Mouse (Mus musculus) heart, postnatal 14 days (tissue): ENCODE measurements around the gene 9130230L23Rik. TPM values are rescaled to one million over a fixed set of nuclear protein-coding genes. Genes with fewer than 3 reads are reported as not detected.

Experiments used
- DNase-seq, 2 experiments: peaks; one replicate each; pipeline ENCODE4 v3.0.0; 2021 to 2022
- intact Hi-C: fragments of 180-260 bp; cut with DNase I; formaldehyde crosslinking; loops from one replicate; pipeline ENCODE4 v1.15.1; 2025
- long read RNA-seq, 2 experiments: library from polyadenylated mRNA; stranded (forward); transcript quantifications; one replicate each; pipeline ENCODE4 v2.0.0; 2021
- total RNA-seq, 2 experiments: library from RNA; stranded (reverse); gene quantifications; 2 replicates each; pipeline ENCODE4 v1.2.3; 2021

The 9130230L23Rik gene
- total RNA-seq, result not detected
- long read RNA-seq, experiment 1, result 0 reads
- long read RNA-seq, experiment 2, partial matches to known transcripts, result 0 of 2 reads
- long read RNA-seq, experiment 2, other reads (novel, unspliced or antisense), result 1 of 2 reads

DNA sequence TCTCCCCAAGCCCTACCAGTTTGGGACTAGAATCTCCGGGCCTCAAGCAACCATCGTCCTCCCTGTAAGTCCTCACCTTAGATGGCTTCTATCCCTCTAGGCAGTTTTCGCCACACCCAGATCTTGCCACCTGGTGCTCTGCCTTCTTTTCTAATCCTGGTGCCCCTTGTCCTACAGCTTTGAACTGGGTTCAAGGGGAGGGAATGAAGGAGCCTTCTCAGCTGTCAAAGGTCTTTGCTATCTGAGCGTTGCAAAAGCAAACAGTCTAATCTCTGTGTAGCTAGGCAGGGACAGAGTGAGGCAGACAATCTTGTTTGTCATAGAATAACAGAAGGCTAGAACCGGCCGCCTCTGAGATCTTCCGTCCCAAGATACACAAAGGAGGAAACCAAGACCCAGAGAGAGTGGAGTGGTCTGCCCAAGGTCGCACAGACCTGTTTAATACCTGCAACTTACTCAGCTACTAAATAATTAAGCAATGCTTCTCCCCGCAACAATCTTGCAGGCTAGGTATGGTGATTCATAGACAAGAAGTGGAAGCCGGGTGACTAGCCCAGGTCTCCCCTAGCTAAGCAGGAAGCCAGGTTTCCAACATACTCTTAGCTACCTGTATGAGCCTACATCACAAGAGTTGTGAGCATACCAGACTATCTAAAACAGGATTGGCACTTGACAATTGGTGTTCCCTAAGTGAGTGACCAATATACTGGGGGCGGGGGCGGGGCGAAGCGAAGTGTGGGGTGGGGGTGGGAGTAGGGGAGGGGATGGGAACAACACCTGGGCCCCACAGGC is at the start of gene 9130230L23Rik:
9130230L23Rik (minus strand) TSS at position 152 of the 792 bp plus-strand sequence.
- DNase-seq, result no peak
- intact Hi-C loops, result no loop called here

DNA sequence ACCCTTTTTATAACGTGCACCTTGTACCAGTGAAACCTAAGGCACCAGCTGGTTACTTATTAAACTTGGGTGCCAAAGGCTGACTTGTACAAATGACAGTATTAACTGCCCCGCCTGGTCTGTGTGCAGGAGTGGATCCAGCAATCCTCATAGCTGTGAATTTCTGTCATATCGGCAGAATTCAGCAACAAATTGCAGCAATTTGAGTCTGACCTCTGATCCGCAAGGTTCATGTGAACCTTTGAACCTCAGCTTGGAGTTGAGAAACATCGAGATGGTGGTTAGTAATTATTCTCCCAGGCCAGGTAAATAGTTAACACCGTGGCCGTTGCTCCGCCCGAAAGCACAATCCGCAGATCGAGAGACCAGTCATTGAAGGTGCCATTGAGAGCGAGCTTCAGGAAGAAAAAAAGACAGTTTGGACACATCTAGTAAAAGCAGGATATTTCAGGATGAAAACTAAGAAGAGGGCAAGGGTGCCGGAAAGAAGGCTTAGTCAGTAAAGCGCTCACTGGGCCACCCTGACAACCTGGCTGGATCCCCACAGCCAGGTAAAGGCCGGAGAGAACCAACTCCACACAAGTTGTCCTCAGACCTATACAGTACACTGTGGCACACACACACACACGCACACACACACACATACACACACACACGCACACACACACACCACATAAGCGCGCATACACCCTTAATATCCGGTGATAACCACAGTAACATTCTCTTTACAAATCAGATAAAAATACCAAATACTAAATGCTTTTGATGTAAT is 48.9 kb upstream of the 9130230L23Rik start:
- DNase-seq, result no peak
- intact Hi-C loops, result no loop called here

DNA sequence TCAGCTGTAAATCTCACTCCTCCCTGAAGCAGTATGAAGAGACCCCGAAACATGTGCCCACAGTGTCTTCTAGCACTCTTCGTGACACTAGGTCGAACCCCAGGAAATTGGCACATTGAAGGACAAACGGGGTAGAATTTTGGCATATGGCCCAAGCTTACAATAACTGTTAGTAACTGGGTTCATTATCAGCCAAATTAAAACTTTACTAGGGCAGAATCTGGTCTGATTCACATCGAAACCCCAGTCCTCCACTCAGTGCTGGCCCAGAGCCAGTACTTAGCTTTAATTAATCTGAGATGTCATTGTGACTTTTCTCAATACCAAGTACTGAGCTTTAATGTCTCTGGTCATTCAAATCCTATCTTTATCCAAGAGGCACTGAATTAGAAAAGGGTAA is 46.8 kb upstream of the 9130230L23Rik start:
- DNase-seq, result no peak
- intact Hi-C loops, result no loop called here

DNA sequence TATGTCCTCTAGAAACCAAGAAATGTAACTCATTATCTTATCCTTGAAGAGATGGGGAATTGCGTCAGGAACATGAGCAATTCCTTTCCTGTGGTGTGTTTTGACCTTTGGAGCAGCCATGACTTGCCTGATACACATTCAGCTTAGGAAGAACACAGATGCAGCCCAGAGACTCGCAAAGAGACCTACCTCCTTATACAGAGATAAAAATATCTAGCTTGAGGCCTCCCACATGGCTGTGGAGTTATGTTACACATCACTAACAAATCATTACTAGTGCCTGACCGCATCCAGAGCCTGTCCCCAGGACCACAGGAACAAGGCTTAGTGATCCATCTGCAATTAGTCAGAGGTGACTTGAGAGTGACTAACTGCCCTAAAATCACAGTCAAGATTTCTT is 42.3 kb upstream of the 9130230L23Rik start:
- DNase-seq, result no peak
- intact Hi-C loops, result no loop called here

DNA sequence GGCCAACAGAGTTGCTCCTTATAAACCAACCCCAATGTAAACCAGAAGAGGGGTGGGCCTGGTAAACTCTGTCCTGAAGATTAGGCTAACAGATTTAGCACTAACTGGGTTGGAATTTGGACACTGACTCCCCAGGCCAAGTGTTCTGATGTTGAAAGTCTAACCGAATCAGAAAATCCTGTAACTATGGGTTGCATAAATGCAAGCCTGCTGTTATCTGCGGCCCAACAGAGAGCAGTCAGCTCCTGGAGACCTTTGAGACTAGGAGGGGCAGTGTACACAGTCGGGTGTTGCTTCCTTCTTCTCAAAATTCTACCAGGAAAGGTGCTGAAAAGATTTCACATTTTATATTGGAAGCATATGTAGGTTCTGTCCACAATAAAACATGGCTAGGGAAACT is 39.8 kb upstream of the 9130230L23Rik start:
- intact Hi-C loops, result no loop called here
- no peak for DNase-seq

DNA sequence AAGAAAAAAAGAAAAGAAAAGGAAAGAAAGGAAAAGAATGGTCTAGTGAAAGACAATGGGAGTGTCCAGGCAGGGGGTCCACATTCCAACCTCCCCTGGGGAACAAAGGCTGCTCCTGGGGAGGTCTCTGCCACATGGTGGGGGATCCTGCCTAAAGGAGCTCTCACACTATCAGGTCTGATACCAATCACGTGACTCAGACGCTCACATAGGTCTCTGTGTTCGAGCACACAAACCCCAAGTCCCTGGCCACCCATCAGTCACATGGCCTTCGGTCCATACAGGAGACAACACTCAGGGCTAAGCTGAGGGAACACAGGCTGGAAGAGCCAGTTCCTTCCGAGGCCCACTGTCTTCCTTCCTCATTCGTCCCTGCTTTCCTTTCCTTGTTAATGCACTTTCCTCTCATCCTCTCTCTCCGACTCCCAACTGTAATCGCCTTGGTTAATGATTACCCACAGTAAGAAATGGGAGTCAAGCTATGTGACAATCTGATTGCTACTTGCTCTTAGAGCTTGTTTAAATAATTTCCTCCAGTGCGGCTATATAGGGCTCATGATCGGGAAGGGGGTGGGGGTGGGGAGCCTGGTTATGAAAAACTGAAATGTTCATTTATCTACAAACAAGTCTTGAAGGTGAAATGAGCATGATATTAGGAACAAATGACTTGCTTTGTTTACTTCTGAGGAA is 38.7 kb upstream of the 9130230L23Rik start:
- no peak for DNase-seq
- intact Hi-C loops, result no loop called here

DNA sequence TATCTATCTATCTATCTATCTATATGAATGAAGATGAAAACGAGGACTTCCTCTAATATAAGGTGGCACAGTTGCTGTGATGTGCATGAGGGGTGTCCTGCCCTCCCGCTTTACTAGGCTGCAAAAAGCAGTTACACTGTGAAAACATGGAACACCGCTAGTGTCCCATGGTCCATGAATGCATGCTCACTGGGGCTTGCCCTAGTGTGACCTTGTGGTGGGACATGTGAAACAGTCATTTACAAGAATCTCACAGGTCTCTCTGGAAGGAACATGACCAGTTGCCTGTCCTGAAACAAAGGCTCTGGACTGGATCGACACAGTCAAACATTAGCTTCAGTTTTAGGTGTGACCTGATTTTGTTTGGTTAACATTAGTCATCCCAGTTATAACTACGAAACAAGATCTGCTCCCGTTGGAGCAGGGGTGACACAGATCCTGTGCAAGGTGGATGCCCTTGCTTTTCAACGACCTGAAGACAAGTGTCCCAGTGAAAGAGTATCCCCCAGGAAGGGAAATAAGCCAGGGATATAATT is 36.7 kb upstream of the 9130230L23Rik start:
- DNase-seq, result no peak
- intact Hi-C loops, result no loop called here

DNA sequence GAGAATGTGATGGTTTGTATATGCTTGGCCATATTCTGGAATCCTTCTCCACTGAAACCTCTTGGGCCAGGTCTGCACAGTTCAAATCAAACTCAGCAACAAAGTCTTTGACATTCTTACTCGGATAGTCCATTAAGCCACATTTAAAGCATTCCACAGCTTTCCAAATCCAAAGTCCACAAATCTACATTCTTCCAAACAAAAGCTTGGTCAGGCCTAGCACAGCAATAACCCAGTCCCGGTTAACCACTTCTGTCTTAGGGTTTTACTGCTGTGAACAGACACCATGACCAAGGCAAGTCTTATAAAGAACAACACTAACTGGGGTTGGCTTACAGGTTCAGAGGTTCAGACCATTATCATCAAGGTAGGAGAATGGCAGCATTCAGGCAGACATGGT is 35.7 kb upstream of the 9130230L23Rik start:
- intact Hi-C loops, result no loop called here
- no peak for DNase-seq

DNA sequence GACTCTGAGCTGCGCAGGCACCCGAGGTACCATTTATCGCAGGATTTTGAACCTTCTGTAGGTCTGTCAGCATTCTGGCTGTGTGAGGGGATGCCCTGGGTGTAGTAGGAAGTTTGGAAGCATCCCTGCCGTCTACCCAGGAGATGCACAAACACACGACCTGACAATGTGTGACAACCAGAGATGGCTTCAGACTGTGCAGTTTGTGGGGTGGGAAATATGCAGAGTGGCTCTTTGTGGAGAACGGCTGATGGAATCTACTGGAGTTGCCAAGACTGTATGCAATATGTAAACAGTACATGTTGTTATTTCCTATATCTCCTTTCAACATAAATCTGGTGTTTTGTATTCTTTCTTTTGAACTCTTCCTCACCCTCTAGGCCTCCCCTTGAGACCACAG is 33.0 kb upstream of the 9130230L23Rik start:
- DNase-seq, result no peak
- intact Hi-C loops, result no loop called here

DNA sequence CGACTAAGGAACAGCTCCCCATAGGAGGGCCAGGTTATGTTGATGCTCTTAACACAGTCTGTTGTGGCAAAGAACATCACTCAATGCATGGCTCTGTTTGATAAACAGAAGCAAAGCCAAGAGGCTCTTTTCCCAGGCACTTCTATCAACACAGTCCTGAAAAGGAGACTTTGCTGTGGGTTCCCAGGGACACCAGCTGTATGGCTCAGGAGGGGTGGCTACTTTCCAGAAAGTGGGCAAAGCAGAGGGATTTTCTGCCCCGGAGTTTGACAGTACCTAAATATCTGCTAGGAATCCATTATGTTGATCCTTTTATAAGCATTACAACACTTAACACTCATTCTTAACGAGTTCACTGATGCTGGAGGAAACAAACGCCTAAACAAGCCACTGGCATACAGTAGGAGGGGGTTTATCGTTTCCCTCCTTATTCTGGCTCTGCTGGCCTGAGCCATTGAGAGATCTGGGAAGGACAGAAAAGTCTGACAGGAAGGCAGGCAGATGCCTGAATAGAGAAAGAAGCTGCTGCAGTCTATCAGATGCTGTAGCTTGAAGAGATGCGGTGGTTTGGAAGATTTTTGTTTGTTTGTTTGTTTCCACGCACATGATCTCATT is 32.5 kb upstream of the 9130230L23Rik start:
- intact Hi-C loops, result no loop called here
- no peak for DNase-seq

DNA sequence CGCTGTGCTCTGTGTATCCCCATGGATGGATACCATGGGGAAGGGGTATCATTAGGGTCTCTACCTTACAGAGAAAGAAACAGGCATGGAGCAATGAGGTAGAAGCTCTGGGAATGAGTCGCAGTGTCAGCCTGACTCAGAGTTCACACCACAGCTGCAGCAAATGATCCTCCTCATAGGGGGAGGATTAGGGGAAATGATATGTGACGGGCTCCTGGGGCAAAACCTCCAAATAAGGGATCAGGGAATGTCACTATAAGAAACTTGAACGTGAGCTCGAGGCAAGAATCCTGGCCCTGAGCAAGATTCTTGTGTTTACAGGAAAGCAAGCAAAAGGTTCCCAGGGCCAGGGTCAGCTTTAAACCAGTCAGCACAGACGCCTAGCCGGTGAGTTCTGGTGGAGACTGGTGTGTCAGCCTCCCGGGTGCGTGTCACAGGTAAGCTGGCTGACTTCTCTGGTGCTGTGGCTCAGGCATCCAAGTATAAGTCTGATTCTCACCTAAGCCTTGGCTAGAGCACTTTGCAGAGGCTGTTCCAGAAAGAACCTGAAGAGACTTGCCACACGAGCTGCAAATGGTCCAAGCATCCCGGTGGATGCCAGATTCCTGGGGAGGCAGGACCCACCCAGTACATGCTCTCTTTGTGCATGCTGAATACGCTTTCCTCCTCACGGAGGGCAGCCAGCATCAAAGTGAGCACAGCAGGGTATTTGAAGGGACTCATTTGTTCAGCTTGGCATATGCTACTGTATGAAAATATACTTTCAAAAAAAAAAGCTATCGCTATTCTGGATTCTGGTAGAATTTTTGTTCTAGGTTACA is 30.5 kb upstream of the 9130230L23Rik start:
- intact Hi-C loops, result no loop called here
- DNase-seq, result no peak

DNA sequence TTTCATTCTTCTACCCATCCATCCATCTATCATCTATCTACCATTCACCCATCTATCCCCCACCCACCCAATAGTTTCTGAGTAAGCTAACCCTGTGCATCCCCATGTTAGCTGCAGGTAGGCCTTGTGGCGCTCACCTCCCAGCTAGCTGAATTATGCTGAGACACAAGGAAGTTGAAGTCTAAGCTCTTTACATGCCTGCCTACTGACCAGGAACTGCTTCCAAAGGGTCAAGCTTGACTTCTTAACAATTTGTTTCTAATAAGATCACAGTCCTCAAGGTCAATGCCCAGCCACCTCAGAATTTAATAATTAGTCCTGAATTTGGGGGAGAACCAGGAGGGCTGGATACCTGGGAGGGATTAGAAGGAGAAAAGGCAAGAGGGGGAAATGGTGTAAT is 28.7 kb upstream of the 9130230L23Rik start:
- no peak for DNase-seq
- intact Hi-C loops, result no loop called here

DNA sequence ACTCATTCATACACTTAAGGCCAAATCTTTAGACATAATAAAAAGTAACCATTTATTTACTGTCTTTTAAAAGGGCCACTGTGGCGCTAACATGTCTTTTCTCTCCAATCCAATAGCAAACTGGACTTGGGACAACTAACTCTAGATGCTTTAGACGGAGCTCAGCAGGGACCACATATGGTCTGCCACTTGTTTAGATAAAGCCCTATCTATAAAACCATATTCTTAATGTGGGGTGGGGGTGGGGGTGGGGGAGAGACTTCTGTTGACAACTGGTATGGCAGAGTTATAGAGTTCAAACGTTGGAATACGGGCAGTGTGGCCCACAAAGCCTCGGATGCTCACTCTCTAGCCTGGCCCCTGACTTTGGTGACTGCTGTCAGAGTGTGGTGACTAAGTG is 27.6 kb upstream of the 9130230L23Rik start:
- intact Hi-C loops, result no loop called here
- DNase-seq, result no peak

DNA sequence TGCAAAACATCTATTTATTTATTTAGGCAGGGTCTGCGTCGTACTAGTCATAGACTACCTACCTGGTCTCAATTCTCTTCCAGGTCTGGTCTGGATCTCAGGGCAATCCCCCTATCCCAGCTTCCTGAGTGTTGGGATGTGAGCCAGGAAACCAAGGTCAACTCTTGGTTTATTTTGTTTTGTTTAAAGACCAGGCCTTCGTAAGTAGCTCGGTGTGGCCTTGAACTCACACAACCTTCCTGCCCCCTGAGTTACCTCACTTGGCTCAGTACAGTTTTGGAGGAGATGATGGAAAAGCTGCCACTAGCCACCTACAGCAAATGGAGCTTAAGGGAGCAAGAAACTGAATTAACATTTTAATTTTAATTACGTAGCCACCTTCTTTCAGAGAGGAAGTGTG is 24.1 kb upstream of the 9130230L23Rik start:
- intact Hi-C loops, result no loop called here
- no peak for DNase-seq

DNA sequence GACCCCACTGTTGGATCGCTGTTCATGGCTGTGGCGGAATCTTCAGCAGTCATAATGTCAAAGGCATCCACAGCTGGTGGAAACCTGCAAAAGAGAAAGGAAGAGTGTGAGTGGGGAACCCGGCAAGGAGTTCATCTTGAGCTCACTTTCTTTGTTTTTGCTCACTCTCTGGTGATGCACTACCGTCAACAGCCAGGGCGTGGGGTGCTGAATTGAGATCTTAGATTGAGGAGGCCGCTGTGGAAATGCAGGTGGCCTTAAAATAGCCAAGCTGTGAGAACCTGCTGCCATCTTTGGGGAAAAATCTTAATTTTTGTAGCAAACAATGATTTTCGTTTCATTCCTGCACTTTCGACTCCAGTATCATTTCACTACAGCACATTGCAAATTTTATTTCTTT is 23.1 kb upstream of the 9130230L23Rik start:
- intact Hi-C loops, result no loop called here
- DNase-seq, result no peak

DNA sequence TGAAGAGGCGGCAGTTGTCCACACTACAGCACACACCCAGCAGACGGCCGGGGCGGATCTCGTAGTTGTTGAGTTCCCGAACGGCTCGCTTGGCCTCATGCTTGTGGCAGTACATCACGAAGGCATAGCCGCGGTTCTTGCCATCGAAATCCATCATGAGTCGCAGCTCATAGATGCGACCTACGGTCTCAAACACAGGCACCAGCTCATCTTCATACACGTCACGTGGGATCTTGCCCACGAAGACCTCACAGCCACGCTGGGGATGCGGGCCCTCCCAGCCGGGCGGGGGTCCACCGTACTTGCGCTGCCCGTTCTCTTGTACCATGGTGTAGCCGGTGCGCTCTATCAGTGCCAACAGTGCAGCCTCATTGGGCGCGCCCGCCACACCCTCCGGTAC is 22.7 kb upstream of the 9130230L23Rik start:
- intact Hi-C loops, result no loop called here
- DNase-seq, result no peak

DNA sequence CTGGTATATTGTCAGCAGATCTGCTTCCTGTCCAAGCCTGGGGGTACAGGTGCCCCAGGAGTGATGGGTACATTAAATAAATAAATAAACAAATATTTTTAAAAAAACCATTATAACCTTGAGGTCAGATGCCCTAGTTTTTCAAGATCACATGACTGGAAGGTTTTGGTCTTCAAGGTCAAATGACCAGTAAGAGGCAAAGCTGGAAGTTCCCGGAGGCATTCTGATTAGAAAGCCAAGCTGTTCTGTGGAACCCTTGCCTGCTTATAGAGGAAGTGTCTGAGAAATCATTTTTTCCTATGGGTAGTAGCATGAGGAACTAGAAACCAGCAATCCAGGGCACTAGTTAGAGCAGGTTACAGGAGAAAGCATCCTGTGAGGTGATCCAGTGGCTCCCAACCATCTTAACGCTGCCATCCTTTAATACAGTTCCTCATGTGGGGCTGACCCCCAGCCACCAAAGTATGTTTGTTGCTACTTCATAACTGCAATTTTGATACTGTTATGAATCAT is 11.4 kb upstream of the 9130230L23Rik start:
- intact Hi-C loops, result no loop called here
- no peak for DNase-seq

DNA sequence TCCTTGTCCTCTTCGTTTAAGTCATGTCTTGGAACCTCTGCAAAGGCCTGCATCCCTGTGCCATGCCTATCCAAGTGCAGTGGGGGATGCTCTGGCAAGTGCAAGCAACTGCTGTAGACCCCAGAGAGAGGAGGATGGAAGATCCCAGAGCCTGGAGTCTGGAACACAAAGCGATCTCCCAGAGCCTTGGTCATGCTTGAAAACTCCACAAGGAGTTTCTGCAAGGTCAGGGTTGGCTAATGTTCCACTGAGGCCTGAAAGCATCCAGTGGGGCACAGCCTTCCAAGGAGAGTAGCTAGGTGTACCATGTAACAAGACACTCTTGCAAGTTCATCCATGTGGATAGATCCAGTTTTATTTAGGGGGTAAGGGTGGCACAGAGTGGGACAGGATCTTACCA is 10.4 kb upstream of the 9130230L23Rik start:
- intact Hi-C loops, result no loop called here
- DNase-seq, result no peak

DNA sequence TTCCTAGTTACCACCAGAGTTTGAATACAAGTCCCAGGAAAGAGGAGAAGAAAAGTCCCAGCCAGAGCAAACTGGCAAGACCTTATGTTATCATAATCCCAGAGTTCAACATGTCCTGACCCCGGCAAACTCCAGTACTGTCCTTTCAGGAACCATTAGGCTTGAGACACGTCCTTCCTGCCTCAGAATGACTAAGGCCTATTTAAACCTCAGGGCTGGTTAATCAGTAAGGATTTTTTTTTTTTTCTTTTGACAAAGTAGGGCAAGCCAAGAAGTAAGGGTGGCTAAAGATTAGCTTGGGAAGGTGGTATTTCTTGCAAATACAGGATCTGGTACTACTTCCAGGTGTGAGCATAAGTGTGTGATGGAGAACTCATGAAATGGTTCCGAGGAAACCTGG is 9.9 kb upstream of the 9130230L23Rik start:
- no peak for DNase-seq
- intact Hi-C loops, result no loop called here
